Mouse (Mus musculus) hindbrain, postnatal 0 days (tissue): ENCODE measurements around the gene Tyro3. TPM values are rescaled to one million over a fixed set of nuclear protein-coding genes. Genes with fewer than 3 reads are reported as not detected.

Experiments used
- ATAC-seq: fragments of 200-750 bp; cut with Nextera tagmentation; 2 replicates; pipeline ENCODE4 v1.8.0; 2017; ENCODE audit warnings: mild to moderate bottlenecking, moderate TSS enrichment, moderate library complexity
- DNase-seq: peaks from one replicate; pipeline ENCODE4 v3.0.0-alpha.2; 2015; ENCODE audit warnings: low spot score
- H3K27ac ChIP-seq: fragments of 300-500 bp; sonication (generic); 2 replicates; pipeline ENCODE4 v1.5.1; 2014; ENCODE audit warnings: mild to moderate bottlenecking
- H3K27me3 ChIP-seq: fragments of 300-500 bp; sonication (generic); 2 replicates; pipeline ENCODE4 v1.6.1; 2014; ENCODE audit warnings: low read length, mixed read lengths; ENCODE audit not compliant: insufficient read depth
- H3K36me3 ChIP-seq: fragments of 300-500 bp; sonication (generic); 2 replicates; pipeline ENCODE4 v1.6.1; 2014; ENCODE audit warnings: low read length, mixed read lengths; ENCODE audit not compliant: insufficient read depth
- H3K4me1 ChIP-seq: fragments of 300-500 bp; sonication (generic); 2 replicates; pipeline ENCODE4 v1.6.1; 2014; ENCODE audit warnings: antibody characterized with exemption, low read length, mixed read lengths; ENCODE audit not compliant: insufficient read depth
- H3K4me2 ChIP-seq: fragments of 300-500 bp; sonication (generic); 2 replicates; pipeline ENCODE4 v1.6.1; 2014; ENCODE audit warnings: low read depth, mild to moderate bottlenecking, low read length, moderate library complexity, mixed read lengths
- H3K4me3 ChIP-seq: fragments of 300-500 bp; sonication (generic); 2 replicates; pipeline ENCODE4 v1.5.1; 2014; ENCODE audit warnings: low read length
- H3K9ac ChIP-seq: fragments of 300-500 bp; sonication (generic); replicated peaks from 2 replicates; pipeline ENCODE4 v1.6.1; 2014; ENCODE audit warnings: mild to moderate bottlenecking, low read length, moderate library complexity, mixed read lengths
- H3K9me3 ChIP-seq: fragments of 300-500 bp; sonication (generic); 2 replicates; pipeline ENCODE4 v1.6.1; 2016; ENCODE audit warnings: low read length, mixed read lengths
- CTCF ChIP-seq: IDR thresholded peaks from 2 replicates; pipeline ENCODE4 v1.5.1; 2016; ENCODE audit warnings: antibody characterized with exemption, control low read depth, low read depth
- WGBS: fragments of 180-500 bp; shearing (Covaris S2); extraction: QIAGEN DNeasy Blood & Tissue Kit; methylation state at CpG from one replicate; pipeline ENCODE4 v1.1.7; 2014; 5-methylcytosine and 5-hydroxymethylcytosine counted together
- polyA plus RNA-seq: library from polyadenylated mRNA; unstranded; fragments of >200 nt; fragmentation: Nextera tagmentation; extraction: Ambion mirVana; gene quantifications from 2 replicates; pipeline ENCODE4 v1.2.1, GENCODE M21; 2015
- total RNA-seq: library from RNA; depleted of rRNA; stranded (reverse); fragments of >200 nt; gene quantifications from 2 replicates; pipeline ENCODE4 v1.2.3, GENCODE M21; 2014

Tyro3 gene
- total and polyA plus RNA-seq, 2 experiments from 2014 or later: 26.6 to 85.8 TPM

DNA sequence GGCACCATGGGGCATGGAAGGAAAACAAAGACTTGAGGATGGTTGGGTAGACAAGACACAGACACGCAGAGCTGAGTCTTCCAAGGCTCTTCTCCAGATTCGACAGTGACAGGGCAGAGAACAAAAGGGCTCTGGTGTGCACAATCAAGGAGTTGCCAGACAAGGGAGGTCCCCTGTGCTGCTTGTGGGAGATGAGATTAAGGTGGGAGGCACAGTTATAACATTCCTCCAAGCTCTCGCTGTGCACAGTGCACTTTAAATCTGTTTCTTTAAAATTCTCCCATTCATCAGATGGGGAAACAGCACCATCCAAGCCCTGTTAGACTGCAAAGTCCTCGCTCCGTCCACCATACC, 6.7 kb downstream of the Tyro3 start:
- Histone ChIP-seq H3K4me1 (peaks cover 23% of the 10 kb centered on the region), H3K9me3 (no peaks in the 10 kb centered on the region), H3K27ac (no peak overlapping the region), H3K36me3 (peaks cover 18% of the 10 kb centered on the region; the same call in 1 of the 2 replicates), H3K4me3 (no peak overlapping the region), H3K27me3 (no peaks in the 10 kb centered on the region), H3K4me2 (no peak overlapping the region), H3K9ac (no peak overlapping the region)
- ATAC-seq: no peak
- no peak for TF ChIP-seq CTCF
- 37% methylated on average over 5 of the region's 5 CpGs for WGBS
- DNase-seq: no peak

DNA sequence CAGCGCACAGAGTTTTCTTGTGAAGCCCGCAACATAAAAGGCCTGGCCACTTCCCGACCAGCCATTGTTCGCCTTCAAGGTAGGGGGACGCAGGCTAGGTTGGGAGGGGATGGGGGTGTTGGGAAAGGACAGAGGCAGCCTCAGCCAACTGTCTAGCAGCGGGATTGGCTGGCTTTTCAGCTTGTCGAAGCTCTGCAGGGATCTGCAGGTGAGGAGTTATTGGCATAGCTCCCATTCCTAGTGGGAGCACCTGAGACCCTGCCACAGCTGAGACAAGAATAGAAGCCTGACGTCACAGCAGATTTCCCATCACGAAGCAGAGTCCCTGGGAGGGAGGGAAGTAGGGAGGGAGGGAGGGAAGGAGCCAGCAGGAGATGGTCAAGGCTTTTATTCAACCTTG, 7.2 kb downstream of the Tyro3 start:
- WGBS: 25% methylated on average over 9 of the region's 9 CpGs
- ATAC-seq: peak; percentile 51

DNA sequence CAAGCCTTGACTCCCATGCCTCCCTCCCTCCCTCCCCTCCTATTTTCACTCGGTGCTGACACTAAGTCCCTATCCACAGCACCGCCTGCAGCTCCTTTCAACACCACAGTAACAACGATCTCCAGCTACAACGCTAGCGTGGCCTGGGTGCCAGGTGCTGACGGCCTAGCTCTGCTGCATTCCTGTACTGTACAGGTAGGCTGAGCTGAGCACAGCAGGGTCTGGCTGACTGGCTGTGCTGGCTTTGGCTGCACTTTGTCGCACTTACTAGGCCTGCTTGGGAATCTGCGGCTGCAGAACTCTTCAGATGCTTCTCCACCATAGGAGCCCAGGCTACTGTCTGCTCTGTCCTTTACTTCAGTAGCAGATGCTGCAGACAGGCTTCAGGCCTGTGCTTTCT, 8.0 kb downstream of the Tyro3 start:
- ATAC-seq (no peak), DNase-seq (no peak)
- peaks cover 23% of the 10 kb centered on the region for H3K4me1 ChIP-seq
- no peaks in the 10 kb centered on the region for H3K27me3 ChIP-seq
- 57% methylated on average over 8 of the region's 8 CpGs for WGBS
- peaks cover 19% of the 10 kb centered on the region; the same call in 1 of the 2 replicates for H3K36me3 ChIP-seq
- TF ChIP-seq CTCF: no peak
- no peaks in the 10 kb centered on the region for H3K9me3 ChIP-seq
- H3K9ac ChIP-seq: peak overlapping the region; percentile 35; the same call in 1 of the 2 replicates
- H3K4me2 ChIP-seq: no peak overlapping the region
- H3K27ac ChIP-seq: 0 out of 2 replicates have a peak overlapping the region, but pooled peaks have one; percentile 54
- no peak overlapping the region for H3K4me3 ChIP-seq

More for the DNA sequence above, 7.2 kb downstream of the Tyro3 start:
- Histone ChIP-seq H3K27ac (0 out of 2 replicates have a peak overlapping the region, but pooled peaks have one; percentile 54), H3K27me3 (no peaks in the 10 kb centered on the region), H3K4me1 (peaks cover 23% of the 10 kb centered on the region), H3K9me3 (no peaks in the 10 kb centered on the region), H3K4me3 (no peak overlapping the region), H3K4me2 (no peak overlapping the region), H3K36me3 (peaks cover 18% of the 10 kb centered on the region; the same call in 1 of the 2 replicates), H3K9ac (no peak overlapping the region; the same call in 1 of the 2 replicates)
- TF ChIP-seq CTCF: no peak
- DNase-seq: peak; percentile 78

DNA sequence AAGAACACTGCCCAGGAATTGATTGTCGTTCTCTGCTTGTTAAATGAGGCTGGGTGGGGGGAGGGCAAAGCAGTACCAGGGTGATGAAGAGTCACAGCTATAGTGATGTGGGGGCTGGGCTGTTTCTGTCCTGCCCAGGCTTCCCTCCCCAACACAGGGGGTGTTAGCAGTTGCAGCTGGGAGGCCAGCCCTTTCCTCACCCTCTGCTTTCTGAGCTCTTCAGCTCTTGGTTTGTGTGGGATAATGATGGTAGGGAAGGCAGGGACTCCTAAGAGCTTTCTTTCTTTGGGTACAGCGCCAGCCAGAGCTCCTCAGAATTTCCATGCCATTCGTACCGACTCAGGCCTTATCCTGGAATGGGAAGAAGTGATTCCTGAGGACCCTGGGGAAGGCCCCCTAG, 10.9 kb downstream of the Tyro3 start:
- no peak overlapping the region for H3K4me3 ChIP-seq

DNA sequence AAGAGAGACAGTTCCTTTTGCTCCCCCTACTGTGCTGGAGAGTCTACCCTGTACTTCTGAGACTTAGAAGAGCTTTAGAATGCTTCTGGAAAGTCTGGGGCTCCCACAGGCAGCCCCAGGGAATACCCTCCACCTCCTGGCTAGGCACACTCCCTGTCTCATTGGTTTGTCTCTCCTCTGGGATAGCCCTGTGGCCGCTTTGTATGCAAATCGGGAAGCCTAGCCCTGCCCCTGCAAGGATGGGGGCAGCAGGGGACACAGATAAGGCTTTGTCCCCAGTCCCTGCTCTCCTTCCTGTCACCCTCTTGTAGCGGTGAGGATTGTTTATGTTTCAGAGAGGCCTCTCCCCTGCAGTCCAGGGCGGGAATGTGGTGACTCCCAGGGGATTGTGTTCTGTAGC, 11.3 kb downstream of the Tyro3 start:
- H3K9ac ChIP-seq: no peak overlapping the region
- H3K4me3 ChIP-seq: no peak overlapping the region
- peaks cover 5% of the 10 kb centered on the region for H3K4me1 ChIP-seq
- no peaks in the 10 kb centered on the region for H3K9me3 ChIP-seq
- no peak for DNase-seq
- WGBS: 63% methylated on average over 4 of the region's 4 CpGs
- no peak overlapping the region for H3K27ac ChIP-seq
- no peak for TF ChIP-seq CTCF
- no peak overlapping the region for H3K4me2 ChIP-seq
- H3K27me3 ChIP-seq: no peaks in the 10 kb centered on the region
- no peak for ATAC-seq
- peaks cover 35% of the 10 kb centered on the region for H3K36me3 ChIP-seq

More for the DNA sequence above, 10.9 kb downstream of the Tyro3 start:
- H3K27me3 ChIP-seq: no peaks in the 10 kb centered on the region
- no peaks in the 10 kb centered on the region for H3K9me3 ChIP-seq
- no peak overlapping the region for H3K4me2 ChIP-seq
- no peak overlapping the region for H3K27ac ChIP-seq
- no peak overlapping the region for H3K9ac ChIP-seq
- WGBS: 38% methylated on average over 4 of the region's 4 CpGs
- ATAC-seq (no peak), DNase-seq (no peak)
- TF ChIP-seq CTCF: no peak
- H3K4me1 ChIP-seq: peaks cover 6% of the 10 kb centered on the region
- H3K36me3 ChIP-seq: peaks cover 35% of the 10 kb centered on the region

DNA sequence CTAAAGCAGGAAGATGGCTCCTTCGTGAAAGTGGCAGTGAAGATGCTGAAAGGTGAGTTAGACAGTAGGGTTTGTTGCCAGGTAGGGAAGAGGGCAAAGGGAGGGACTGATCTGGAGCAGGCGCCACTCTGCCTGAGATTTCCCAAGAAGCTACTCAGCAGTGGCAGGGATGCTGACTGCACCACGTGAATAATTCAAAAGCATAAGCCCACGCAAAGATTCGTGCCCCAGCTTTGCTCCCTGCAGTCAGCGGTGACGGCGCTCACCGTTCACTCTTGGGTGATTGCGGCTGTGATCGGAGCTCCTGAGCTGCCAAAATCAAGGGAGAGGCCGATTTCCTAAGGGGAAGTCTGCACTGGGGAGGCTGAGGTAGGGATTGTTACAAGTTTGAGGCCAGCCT, 13.4 kb downstream of the Tyro3 start:
- H3K9me3 ChIP-seq: no peaks in the 10 kb centered on the region
- TF ChIP-seq CTCF: no peak
- peaks cover 34% of the 10 kb centered on the region for H3K36me3 ChIP-seq
- H3K27ac ChIP-seq: no peak overlapping the region
- no peaks in the 10 kb centered on the region; the same call in 1 of the 2 replicates for H3K4me1 ChIP-seq
- ATAC-seq (no peak), DNase-seq (no peak)
- H3K27me3 ChIP-seq: no peaks in the 10 kb centered on the region
- H3K4me3 ChIP-seq: no peak overlapping the region
- H3K9ac ChIP-seq: no peak overlapping the region
- 67% methylated on average over 12 of the region's 12 CpGs for WGBS
- H3K4me2 ChIP-seq: no peak overlapping the region

DNA sequence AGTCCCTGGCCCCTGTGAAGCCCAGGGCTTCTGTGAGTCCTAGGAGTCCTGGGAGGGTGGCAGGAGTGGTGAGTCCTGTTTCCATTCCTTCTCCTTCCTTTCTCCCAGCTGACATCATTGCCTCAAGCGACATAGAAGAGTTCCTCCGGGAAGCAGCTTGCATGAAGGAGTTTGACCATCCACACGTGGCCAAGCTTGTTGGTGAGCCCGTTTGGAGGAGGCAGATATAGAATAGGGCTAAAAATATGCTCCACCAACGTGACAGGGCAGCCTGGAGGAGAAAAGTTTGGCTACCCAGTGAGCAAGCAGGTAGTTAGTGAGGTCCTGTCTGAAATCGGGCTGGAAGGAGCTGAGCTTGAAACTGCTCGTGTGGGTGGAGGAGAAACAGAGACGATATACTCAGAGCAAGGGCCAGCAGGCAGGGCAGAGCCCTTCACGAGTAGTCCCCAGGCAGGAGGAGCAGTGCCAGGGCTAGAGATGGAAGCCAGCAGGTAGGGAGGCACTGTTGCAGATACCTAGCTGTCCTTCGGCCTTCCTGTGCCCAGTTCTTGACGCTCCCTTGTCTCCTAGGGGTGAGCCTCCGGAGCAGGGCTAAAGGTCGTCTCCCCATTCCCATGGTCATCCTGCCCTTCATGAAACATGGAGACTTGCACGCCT, 14.1 kb downstream of the Tyro3 start:
- TF ChIP-seq CTCF: no peak
- H3K9ac ChIP-seq: no peak overlapping the region
- no peaks in the 10 kb centered on the region; the same call in 1 of the 2 replicates for H3K4me1 ChIP-seq
- no peak overlapping the region for H3K4me2 ChIP-seq
- H3K27ac ChIP-seq: no peak overlapping the region
- H3K27me3 ChIP-seq: no peaks in the 10 kb centered on the region
- no peak for DNase-seq
- 89% methylated on average over 14 of the region's 14 CpGs for WGBS
- ATAC-seq: no peak
- H3K9me3 ChIP-seq: no peaks in the 10 kb centered on the region
- peaks cover 30% of the 10 kb centered on the region for H3K36me3 ChIP-seq
- no peak overlapping the region for H3K4me3 ChIP-seq
